Mouse (Mus musculus) cerebellum, adult 8-10 months (tissue): ENCODE data around the gene Gm10181.
"Not testable (repeated sequence)": the region's sequence is repeated elsewhere in the genome, so short reads cannot be mapped to it uniquely, and the experiment has no call there.

Source experiments
- DNase-seq: peaks from one replicate; pipeline ENCODE4 v3.0.0; 2022

Gm10181 gene

GRCm38 (mm10) chr9:25089122-25089521, at the start of gene Gm10181:
Gene Gm10181, plus strand, starts transcription at chr9:25089422.
- no peak for DNase-seq

GRCm38 (mm10) chr9:25041665-25042064, 47.6 kb upstream of the Gm10181 start:
- DNase-seq, result peak; percentile 30

GRCm38 (mm10) chr9:25042162-25043111, 46.8 kb upstream of the Gm10181 start:
- DNase-seq, result no peak

- no peak for DNase-seq
Measured at GRCm38 (mm10) chr9:25044325-25044724, 44.9 kb upstream of the Gm10181 start.

- DNase-seq, result no peak
Measured at GRCm38 (mm10) chr9:25048289-25048688, 40.9 kb upstream of the Gm10181 start.

GRCm38 (mm10) chr9:25048940-25049339, 40.3 kb upstream of the Gm10181 start:
- DNase-seq, result no peak

- no peak for DNase-seq
Measured at GRCm38 (mm10) chr9:25051901-25052300, 37.3 kb upstream of the Gm10181 start.

- DNase-seq, result no peak
Measured at GRCm38 (mm10) chr9:25055650-25056376, 33.4 kb upstream of the Gm10181 start.

- DNase-seq, result no peak
Measured at GRCm38 (mm10) chr9:25058726-25059125, 30.5 kb upstream of the Gm10181 start.

- no peak for DNase-seq
Measured at GRCm38 (mm10) chr9:25072666-25073065, 16.6 kb upstream of the Gm10181 start.

- no peak for DNase-seq
Measured at GRCm38 (mm10) chr9:25075977-25076376, 13.2 kb upstream of the Gm10181 start.

- DNase-seq, result no peak
Measured at GRCm38 (mm10) chr9:25076505-25076904, 12.7 kb upstream of the Gm10181 start.

- no peak for DNase-seq
Measured at GRCm38 (mm10) chr9:25090853-25091252, 1.6 kb downstream of the Gm10181 start.

GRCm38 (mm10) chr9:25102881-25103280, 13.7 kb downstream of the Gm10181 start:
- no peak for DNase-seq

- DNase-seq, result peak; percentile 23
Measured at GRCm38 (mm10) chr9:25104638-25105037, 15.4 kb downstream of the Gm10181 start.

- DNase-seq, result not testable (repeated sequence)
Measured at GRCm38 (mm10) chr9:25123590-25123989, 34.4 kb downstream of the Gm10181 start.

GRCm38 (mm10) chr9:25124048-25124447, 34.8 kb downstream of the Gm10181 start:
- no peak for DNase-seq

GRCm38 (mm10) chr9:25132253-25132652, 43.0 kb downstream of the Gm10181 start:
- DNase-seq, result no peak

- DNase-seq, result no peak
Measured at GRCm38 (mm10) chr9:25132920-25133319, 43.7 kb downstream of the Gm10181 start.

GRCm38 (mm10) chr9:25138900-25139299, 49.7 kb downstream of the Gm10181 start:
- no peak for DNase-seq
